Mouse (Mus musculus): ENCODE measurements around the gene Rab44. TPM values are rescaled to one million over a fixed set of nuclear protein-coding genes. Genes with fewer than 3 reads are reported as not detected.

Rab44 gene
- polyA plus RNA-seq, 1 experiment from 2014 or later, result 0.08 TPM

- H3K9ac ChIP-seq (ENCODE audit: low read depth, low read length), result no peak overlapping the region
- H3K27ac ChIP-seq (ENCODE audit: low read length), result no peak overlapping the region
- no peaks in the 10 kb centered on the region for H3K4me1 ChIP-seq (ENCODE audit: control insufficient read depth, insufficient read depth, low read length)
- H3K36me3 ChIP-seq (ENCODE audit: control insufficient read depth, insufficient read depth, low read length), result no peaks in the 10 kb centered on the region
- ATAC-seq, result no peak
- no peaks in the 10 kb centered on the region for H3K9me3 ChIP-seq (replicated peaks; ENCODE audit: control insufficient read depth, low read length, poor library complexity, severe bottlenecking)
- H3K4me2 ChIP-seq (ENCODE audit: low read length), result no peak overlapping the region
- H3K27me3 ChIP-seq (ENCODE audit: control insufficient read depth, insufficient read depth, low read depth, low read length), result no peaks in the 10 kb centered on the region
- 80% methylated on average over 8 of the region's 8 CpGs for WGBS
- no peak overlapping the region for H3K4me3 ChIP-seq (ENCODE audit: low read depth, low read length)
Measured at GRCm38 (mm10) chr17:29117006-29117648, 3.2 kb downstream of the Rab44 start.

DNA sequence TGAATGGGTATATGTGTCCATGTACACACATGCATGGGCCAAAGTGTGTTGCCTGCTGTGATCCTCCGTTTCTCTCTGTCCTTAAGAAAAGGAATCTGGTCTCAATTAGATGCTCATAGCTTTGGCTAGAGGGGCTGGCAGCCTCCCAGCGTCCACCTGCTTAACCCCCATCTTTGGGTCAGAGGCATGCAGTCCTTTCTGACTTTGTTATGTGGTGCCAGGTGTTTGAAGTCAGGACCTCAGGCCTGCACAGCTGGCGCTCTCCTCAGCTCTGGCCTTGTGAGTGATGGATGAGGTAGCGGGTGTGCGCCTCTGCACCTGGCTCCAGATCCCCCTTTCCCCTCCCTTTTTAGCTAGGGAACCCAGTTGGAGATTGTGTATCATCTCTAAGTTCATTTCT is 4.1 kb downstream of the Rab44 start:
- H3K4me1 ChIP-seq (ENCODE audit: control insufficient read depth, insufficient read depth, low read length), result no peaks in the 10 kb centered on the region
- no peak overlapping the region for H3K4me2 ChIP-seq (ENCODE audit: low read length)
- H3K9ac ChIP-seq (ENCODE audit: low read depth, low read length), result no peak overlapping the region
- WGBS, result 63% methylated on average over 5 of the region's 5 CpGs
- no peaks in the 10 kb centered on the region for H3K36me3 ChIP-seq (ENCODE audit: control insufficient read depth, insufficient read depth, low read length)
- H3K9me3 ChIP-seq (replicated peaks; ENCODE audit: control insufficient read depth, low read length, poor library complexity, severe bottlenecking), result no peaks in the 10 kb centered on the region
- H3K27ac ChIP-seq (ENCODE audit: low read length), result no peak overlapping the region
- ATAC-seq, result no peak
- no peak overlapping the region for H3K4me3 ChIP-seq (ENCODE audit: low read depth, low read length)
- H3K27me3 ChIP-seq (ENCODE audit: control insufficient read depth, insufficient read depth, low read depth, low read length), result no peaks in the 10 kb centered on the region

GRCm38 (mm10) chr17:29120666-29121065 is 6.7 kb downstream of the Rab44 start:
- WGBS, result 60% methylated on average over 12 of the region's 12 CpGs
- ATAC-seq, result no peak
- peak overlapping the region; percentile 17; the same call in 1 of the 2 replicates for H3K9ac ChIP-seq (ENCODE audit: low read depth, low read length)

DNA sequence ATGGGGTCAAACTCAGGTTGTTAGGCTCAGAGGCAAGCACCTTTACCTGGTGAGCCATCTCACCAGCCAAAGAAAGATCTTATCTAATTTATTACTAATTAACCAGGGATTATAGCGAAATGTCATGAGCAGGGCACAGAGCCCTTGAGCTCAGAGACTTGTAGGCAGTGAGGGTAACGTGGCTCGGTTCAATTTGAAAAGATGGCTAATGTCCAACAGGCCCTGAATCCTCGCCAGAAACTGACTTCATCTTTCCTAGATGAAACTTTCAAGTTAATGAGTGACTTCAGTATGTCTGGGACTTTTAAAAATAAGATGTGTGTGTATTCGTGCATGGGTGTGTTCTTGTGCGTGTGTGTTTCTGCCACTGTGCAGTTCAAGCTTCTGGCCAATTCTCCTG is 8.9 kb downstream of the Rab44 start:
- H3K27ac ChIP-seq (ENCODE audit: low read length), result no peak overlapping the region
- H3K27me3 ChIP-seq (ENCODE audit: control insufficient read depth, insufficient read depth, low read depth, low read length), result no peaks in the 10 kb centered on the region
- H3K4me3 ChIP-seq (ENCODE audit: low read depth, low read length), result no peak overlapping the region
- ATAC-seq, result no peak
- no peak overlapping the region for H3K9ac ChIP-seq (ENCODE audit: low read depth, low read length)
- no peak overlapping the region for H3K4me2 ChIP-seq (ENCODE audit: low read length)
- H3K9me3 ChIP-seq (replicated peaks; ENCODE audit: control insufficient read depth, low read length, poor library complexity, severe bottlenecking), result no peaks in the 10 kb centered on the region
- H3K36me3 ChIP-seq (ENCODE audit: control insufficient read depth, insufficient read depth, low read length), result no peaks in the 10 kb centered on the region
- no peaks in the 10 kb centered on the region for H3K4me1 ChIP-seq (ENCODE audit: control insufficient read depth, insufficient read depth, low read length)
- WGBS, result 79% methylated on average over 6 of the region's 6 CpGs

More at GRCm38 (mm10) chr17:29120666-29121065, 6.7 kb downstream of the Rab44 start:
- no peak overlapping the region for H3K27ac ChIP-seq (ENCODE audit: low read length)
- H3K36me3 ChIP-seq (ENCODE audit: control insufficient read depth, insufficient read depth, low read length), result no peaks in the 10 kb centered on the region
- H3K4me2 ChIP-seq (ENCODE audit: low read length), result no peak overlapping the region
- H3K9me3 ChIP-seq (replicated peaks; ENCODE audit: control insufficient read depth, low read length, poor library complexity, severe bottlenecking), result no peaks in the 10 kb centered on the region
- no peaks in the 10 kb centered on the region for H3K27me3 ChIP-seq (ENCODE audit: control insufficient read depth, insufficient read depth, low read depth, low read length)
- H3K4me3 ChIP-seq (ENCODE audit: low read depth, low read length), result no peak overlapping the region
- H3K4me1 ChIP-seq (ENCODE audit: control insufficient read depth, insufficient read depth, low read length), result no peaks in the 10 kb centered on the region

GRCm38 (mm10) chr17:29123578-29124174 is 9.7 kb downstream of the Rab44 start:
- H3K9ac ChIP-seq (ENCODE audit: low read depth, low read length), result no peak overlapping the region
- no peak overlapping the region for H3K27ac ChIP-seq (ENCODE audit: low read length)
- no peak for ATAC-seq
- H3K4me2 ChIP-seq (ENCODE audit: low read length), result no peak overlapping the region
- WGBS, result 82% methylated on average over 6 of the region's 6 CpGs
- H3K36me3 ChIP-seq (ENCODE audit: control insufficient read depth, insufficient read depth, low read length), result no peaks in the 10 kb centered on the region
- no peaks in the 10 kb centered on the region for H3K4me1 ChIP-seq (ENCODE audit: control insufficient read depth, insufficient read depth, low read length)
- no peaks in the 10 kb centered on the region for H3K27me3 ChIP-seq (ENCODE audit: control insufficient read depth, insufficient read depth, low read depth, low read length)
- H3K4me3 ChIP-seq (ENCODE audit: low read depth, low read length), result no peak overlapping the region
- H3K9me3 ChIP-seq (replicated peaks; ENCODE audit: control insufficient read depth, low read length, poor library complexity, severe bottlenecking), result no peaks in the 10 kb centered on the region

DNA sequence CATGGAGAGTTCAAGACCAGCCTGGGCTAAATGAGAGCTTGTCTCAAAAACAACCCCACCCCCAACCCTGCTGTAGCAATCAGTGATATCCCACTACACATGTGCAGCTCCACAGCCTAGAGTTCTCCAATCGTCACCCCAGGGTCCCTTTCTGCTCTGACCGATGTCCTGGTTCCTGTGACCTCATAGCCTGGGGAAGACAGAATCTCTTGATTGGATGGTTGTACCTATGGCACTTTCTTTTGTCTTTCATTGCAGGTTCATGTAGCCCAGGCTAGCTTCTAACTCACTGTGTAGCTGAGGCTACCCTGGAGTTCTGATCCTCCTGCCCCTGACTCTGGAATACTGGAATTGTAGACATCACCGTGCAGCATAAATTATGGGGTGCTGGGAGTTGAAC is 12.6 kb downstream of the Rab44 start:
- H3K9me3 ChIP-seq (replicated peaks; ENCODE audit: control insufficient read depth, low read length, poor library complexity, severe bottlenecking), result no peaks in the 10 kb centered on the region
- no peaks in the 10 kb centered on the region for H3K36me3 ChIP-seq (ENCODE audit: control insufficient read depth, insufficient read depth, low read length)
- no peak for ATAC-seq
- no peak overlapping the region for H3K9ac ChIP-seq (ENCODE audit: low read depth, low read length)
- no peak overlapping the region for H3K4me3 ChIP-seq (ENCODE audit: low read depth, low read length)
- H3K4me2 ChIP-seq (ENCODE audit: low read length), result no peak overlapping the region
- H3K27ac ChIP-seq (ENCODE audit: low read length), result no peak overlapping the region
- no peaks in the 10 kb centered on the region for H3K4me1 ChIP-seq (ENCODE audit: control insufficient read depth, insufficient read depth, low read length)
- H3K27me3 ChIP-seq (ENCODE audit: control insufficient read depth, insufficient read depth, low read depth, low read length), result no peaks in the 10 kb centered on the region
- WGBS, result 93% methylated on average over 3 of the region's 3 CpGs

- Histone ChIP-seq H3K9me3 (replicated peaks; ENCODE audit: control insufficient read depth, low read length, poor library complexity, severe bottlenecking) (no peaks in the 10 kb centered on the region), H3K36me3 (ENCODE audit: control insufficient read depth, insufficient read depth, low read length) (no peaks in the 10 kb centered on the region), H3K9ac (ENCODE audit: low read depth, low read length) (no peak overlapping the region), H3K27ac (ENCODE audit: low read length) (no peak overlapping the region), H3K27me3 (ENCODE audit: control insufficient read depth, insufficient read depth, low read depth, low read length) (no peaks in the 10 kb centered on the region), H3K4me2 (ENCODE audit: low read length) (no peak overlapping the region), H3K4me3 (ENCODE audit: low read depth, low read length) (no peak overlapping the region), H3K4me1 (ENCODE audit: control insufficient read depth, insufficient read depth, low read length) (no peaks in the 10 kb centered on the region)
- no peak for ATAC-seq
- WGBS, result 52% methylated on average over 5 of the region's 5 CpGs
Measured at GRCm38 (mm10) chr17:29129341-29129740, 15.4 kb downstream of the Rab44 start.

DNA sequence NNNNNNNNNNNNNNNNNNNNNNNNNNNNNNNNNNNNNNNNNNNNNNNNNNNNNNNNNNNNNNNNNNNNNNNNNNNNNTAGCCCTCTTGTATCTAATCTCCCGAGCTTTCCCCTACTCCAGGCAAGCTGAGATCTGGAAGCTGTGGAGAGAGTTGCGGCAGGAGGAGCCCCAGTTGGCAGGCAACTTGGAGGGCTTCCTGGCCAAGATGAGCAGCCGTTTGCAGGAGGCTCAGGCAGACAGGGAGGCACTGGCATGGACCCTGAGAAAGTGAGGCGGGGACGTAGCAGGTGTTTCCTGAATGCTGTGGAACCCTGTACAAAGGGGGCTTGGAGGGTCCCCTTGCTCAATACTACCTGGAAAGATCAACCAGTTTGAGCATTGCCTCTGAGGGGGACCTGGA is 21.1 kb downstream of the Rab44 start:
- Histone ChIP-seq H3K9ac (ENCODE audit: low read depth, low read length) (no peak overlapping the region), H3K9me3 (replicated peaks; ENCODE audit: control insufficient read depth, low read length, poor library complexity, severe bottlenecking) (no peaks in the 10 kb centered on the region), H3K36me3 (ENCODE audit: control insufficient read depth, insufficient read depth, low read length) (no peaks in the 10 kb centered on the region), H3K27ac (ENCODE audit: low read length) (no peak overlapping the region), H3K4me3 (ENCODE audit: low read depth, low read length) (no peak overlapping the region), H3K27me3 (ENCODE audit: control insufficient read depth, insufficient read depth, low read depth, low read length) (no peaks in the 10 kb centered on the region), H3K4me1 (ENCODE audit: control insufficient read depth, insufficient read depth, low read length) (no peaks in the 10 kb centered on the region), H3K4me2 (ENCODE audit: low read length) (no peak overlapping the region)
- no peak for ATAC-seq
- 70% methylated on average over 5 of the region's 5 CpGs for WGBS

DNA sequence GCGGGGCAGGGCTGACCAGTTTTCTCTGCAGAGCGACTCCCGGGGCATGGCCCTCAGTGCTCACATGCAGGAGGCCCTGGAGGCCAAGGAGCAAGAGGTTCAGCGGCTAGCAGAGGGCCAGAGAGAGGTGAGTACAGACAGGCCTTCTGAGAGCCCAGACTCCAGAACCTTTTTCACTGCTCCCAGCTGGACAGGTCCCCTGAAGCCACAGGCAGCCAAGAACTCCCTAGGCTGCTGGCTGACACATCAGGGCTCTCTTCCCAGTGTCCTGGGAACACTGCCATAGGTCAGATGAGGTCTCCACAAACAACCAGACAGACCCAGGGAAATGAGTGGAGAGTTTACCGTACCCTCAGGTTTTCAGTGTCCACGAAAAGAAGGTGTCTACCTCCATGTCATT is 22.3 kb downstream of the Rab44 start:
- no peaks in the 10 kb centered on the region for H3K4me1 ChIP-seq (ENCODE audit: control insufficient read depth, insufficient read depth, low read length)
- H3K27me3 ChIP-seq (ENCODE audit: control insufficient read depth, insufficient read depth, low read depth, low read length), result no peaks in the 10 kb centered on the region
- no peak overlapping the region for H3K27ac ChIP-seq (ENCODE audit: low read length)
- no peak for ATAC-seq
- H3K4me3 ChIP-seq (ENCODE audit: low read depth, low read length), result no peak overlapping the region
- H3K9ac ChIP-seq (ENCODE audit: low read depth, low read length), result no peak overlapping the region
- H3K4me2 ChIP-seq (ENCODE audit: low read length), result no peak overlapping the region
- H3K36me3 ChIP-seq (ENCODE audit: control insufficient read depth, insufficient read depth, low read length), result no peaks in the 10 kb centered on the region
- no peaks in the 10 kb centered on the region for H3K9me3 ChIP-seq (replicated peaks; ENCODE audit: control insufficient read depth, low read length, poor library complexity, severe bottlenecking)
- WGBS, result 70% methylated on average over 6 of the region's 6 CpGs

All from midbrain, embryonic 16.5 days (tissue).